Mouse (Mus musculus) erythroblast, adult 5-6 weeks (primary cell): ENCODE data around the gene Hoxd8. TPM values are rescaled to one million over a fixed set of nuclear protein-coding genes. Genes with fewer than 3 reads are reported as not detected.

Experiments used
- ATAC-seq: replicated peaks from 2 replicates; pipeline ENCODE4 v1.8.0; 2016; ENCODE audit warnings: moderate number of reproducible peaks, mild to moderate bottlenecking, moderate TSS enrichment, inconsistent platforms; ENCODE audit not compliant: poor library complexity, low FRiP score, severe bottlenecking
- total RNA-seq, 2 experiments: library from RNA; stranded (forward) in 1 of 2; stranded (reverse) in 1 of 2; fragments of 150-400 nt in 1 of 2; fragments of 200-764, 138-1000 nt in 1 of 2; gene quantifications; 2 replicates each; pipeline versions ENCODE4 v1.2.3 to v1.2.4; 2015 to 2017; ENCODE audit warnings: low replicate concordance in 2 of 2

Hoxd8 gene
- total RNA-seq, 2 experiments from 2014 or later, result not detected

- ATAC-seq, result no peak
Measured at GRCm38 (mm10) chr2:74727640-74728302, 23.4 kb downstream of the Hoxd8 start.

- ATAC-seq, result no peak
Measured at GRCm38 (mm10) chr2:74728303-74728680, 23.9 kb downstream of the Hoxd8 start.

- no peak for ATAC-seq
Measured at GRCm38 (mm10) chr2:74730331-74730730, 25.9 kb downstream of the Hoxd8 start.

- no peak for ATAC-seq
Measured at GRCm38 (mm10) chr2:74731055-74731454, 26.6 kb downstream of the Hoxd8 start.

- ATAC-seq, result no peak
Measured at GRCm38 (mm10) chr2:74731799-74732512, 27.5 kb downstream of the Hoxd8 start.

GRCm38 (mm10) chr2:74732513-74733316, 28.3 kb downstream of the Hoxd8 start:
- ATAC-seq, result no peak

- no peak for ATAC-seq
Measured at GRCm38 (mm10) chr2:74733317-74733661, 28.9 kb downstream of the Hoxd8 start.

- ATAC-seq, result no peak
Measured at GRCm38 (mm10) chr2:74733765-74734164, 29.4 kb downstream of the Hoxd8 start.

GRCm38 (mm10) chr2:74734451-74734850, 30.0 kb downstream of the Hoxd8 start:
- ATAC-seq, result no peak

GRCm38 (mm10) chr2:74734996-74735811, 30.8 kb downstream of the Hoxd8 start:
- no peak for ATAC-seq

- ATAC-seq, result no peak
Measured at GRCm38 (mm10) chr2:74735851-74736687, 31.7 kb downstream of the Hoxd8 start.

- no peak for ATAC-seq
Measured at GRCm38 (mm10) chr2:74736688-74737577, 32.5 kb downstream of the Hoxd8 start.

GRCm38 (mm10) chr2:74737578-74738070, 33.2 kb downstream of the Hoxd8 start:
- no peak for ATAC-seq

GRCm38 (mm10) chr2:74738623-74739475, 34.4 kb downstream of the Hoxd8 start:
- no peak for ATAC-seq

GRCm38 (mm10) chr2:74739476-74739800, 35.0 kb downstream of the Hoxd8 start:
- ATAC-seq, result no peak

- ATAC-seq, result no peak
Measured at GRCm38 (mm10) chr2:74739869-74740268, 35.5 kb downstream of the Hoxd8 start.
